Mouse (Mus musculus) ovary, adult 18-20 months (tissue): ENCODE results near the gene Mrpl33.
"Not testable (repeated sequence)": the region's sequence is repeated elsewhere in the genome, so short reads cannot be mapped to it uniquely, and the experiment has no call there.

Experiments used
- DNase-seq: peaks from one replicate; pipeline ENCODE4 v3.0.0; 2022; ENCODE audit warnings: low spot score, mixed read lengths

Mrpl33 gene

DNA sequence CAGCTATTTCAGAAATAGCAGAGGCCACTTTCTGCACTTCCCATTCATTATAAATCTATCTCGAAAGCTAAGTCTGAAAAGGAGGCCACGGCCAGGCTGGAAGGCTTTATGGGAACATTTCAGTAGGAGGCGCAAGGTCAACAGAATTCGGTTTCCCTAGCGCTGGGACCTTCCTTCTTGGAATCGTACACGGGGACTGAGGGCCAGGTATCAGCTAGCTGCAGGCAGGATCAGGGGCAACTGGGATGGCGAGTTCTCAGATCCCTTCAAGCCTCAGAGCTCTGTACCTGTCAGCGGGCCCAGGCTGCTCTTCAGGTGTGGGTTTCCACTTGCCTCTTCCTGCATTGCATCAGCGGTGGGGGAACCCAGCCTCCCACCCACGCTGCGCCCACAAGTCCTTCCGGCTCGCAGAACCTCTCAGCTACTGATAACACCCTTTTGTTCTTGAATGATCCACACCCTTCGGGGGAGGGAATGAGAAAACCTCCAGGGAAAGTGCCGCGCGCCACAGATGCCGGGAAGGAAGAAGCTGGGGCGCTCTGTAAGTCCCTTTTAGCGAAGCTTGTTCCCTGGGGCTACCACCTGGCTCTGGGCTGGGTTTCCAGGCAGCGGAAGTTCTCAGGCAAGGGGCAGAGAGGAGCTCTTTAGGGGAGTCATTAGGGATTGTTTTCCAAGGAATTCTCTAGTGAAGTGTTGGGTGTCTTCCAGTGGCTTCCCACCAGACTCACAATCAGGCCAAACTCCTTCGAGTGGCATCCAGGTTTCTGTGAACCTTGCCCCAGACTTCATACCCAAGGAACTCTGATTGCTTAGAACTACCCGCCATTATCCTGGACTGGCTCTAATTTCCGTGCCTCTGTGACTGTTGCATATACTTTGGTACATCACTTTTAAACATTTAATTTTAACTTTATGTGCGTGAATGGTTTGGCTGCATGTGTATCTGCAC, at the start of gene Mrpl33:
Mrpl33 (plus strand) TSS at position 455 of the 949 bp plus-strand sequence.
- DNase-seq = peak; percentile 51

DNA sequence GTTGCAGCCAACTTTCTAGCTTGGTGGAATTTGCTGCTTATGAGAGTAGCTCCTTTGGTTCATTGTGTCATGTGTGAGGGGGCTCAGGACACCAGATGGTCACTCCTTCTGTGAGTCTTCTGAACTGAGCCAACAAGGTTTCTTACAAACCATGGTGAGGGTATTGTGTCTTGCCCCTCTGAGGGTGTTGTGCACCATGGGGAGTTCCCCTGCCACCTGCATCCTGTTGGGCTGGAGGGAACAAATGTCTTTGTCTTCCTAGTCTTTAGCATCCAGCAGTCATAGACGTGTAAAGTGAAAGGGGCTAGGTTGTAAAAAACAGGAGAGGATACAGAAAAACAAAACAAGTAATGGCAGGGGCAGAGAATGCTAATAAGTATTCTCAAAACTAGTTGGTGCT, 37.3 kb upstream of the Mrpl33 start:
- DNase-seq = no peak

DNA sequence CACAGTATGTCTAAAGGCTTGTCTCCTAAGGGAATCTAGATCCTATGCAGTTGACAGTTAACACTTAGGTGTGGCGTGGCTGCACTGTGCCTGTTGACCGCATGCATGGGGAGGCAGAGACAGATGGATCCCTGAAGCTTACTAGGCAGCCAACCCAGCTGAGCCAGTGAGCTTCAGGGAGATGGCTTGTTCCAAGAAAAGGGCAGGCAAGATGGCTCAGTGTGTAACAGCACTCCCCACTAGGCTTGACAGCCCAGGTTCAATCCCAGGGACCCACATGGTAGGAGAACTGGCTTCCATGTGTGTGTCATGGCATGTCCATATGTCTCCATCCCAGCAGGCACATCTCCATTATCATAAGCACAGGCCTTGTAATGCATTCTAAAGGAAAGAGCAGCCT, 36.4 kb upstream of the Mrpl33 start:
- DNase-seq = no peak

DNA sequence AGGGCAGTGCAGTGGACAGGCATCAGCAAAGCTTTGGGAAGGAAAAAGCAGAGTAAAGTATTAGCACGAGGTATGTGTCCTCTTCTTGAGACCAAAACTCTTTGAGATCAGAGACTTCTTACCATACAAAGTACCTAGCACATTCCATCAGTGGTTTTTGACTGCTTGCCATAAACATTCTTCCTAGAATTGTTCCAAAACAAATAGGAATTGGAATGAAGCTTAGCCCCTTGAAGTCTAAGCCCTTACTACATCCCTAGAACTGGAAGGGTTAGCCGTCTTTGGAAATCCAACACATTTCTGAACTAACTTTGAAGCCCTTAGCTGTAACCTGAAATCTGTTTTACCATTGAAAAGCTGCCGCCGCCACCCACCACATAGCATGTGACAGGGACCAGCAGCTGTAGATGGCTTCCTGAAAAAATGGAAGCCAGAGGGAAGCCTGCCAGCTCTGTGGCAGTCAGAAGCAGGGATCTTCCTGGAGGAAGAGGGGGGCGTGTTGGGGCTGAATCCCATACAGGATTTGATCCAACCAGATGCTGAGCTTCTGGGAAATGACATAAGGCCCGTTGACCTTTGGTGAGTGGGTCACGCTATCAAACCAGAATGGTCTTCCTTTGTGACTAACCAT, 34.6 kb upstream of the Mrpl33 start:
- DNase-seq = no peak

DNA sequence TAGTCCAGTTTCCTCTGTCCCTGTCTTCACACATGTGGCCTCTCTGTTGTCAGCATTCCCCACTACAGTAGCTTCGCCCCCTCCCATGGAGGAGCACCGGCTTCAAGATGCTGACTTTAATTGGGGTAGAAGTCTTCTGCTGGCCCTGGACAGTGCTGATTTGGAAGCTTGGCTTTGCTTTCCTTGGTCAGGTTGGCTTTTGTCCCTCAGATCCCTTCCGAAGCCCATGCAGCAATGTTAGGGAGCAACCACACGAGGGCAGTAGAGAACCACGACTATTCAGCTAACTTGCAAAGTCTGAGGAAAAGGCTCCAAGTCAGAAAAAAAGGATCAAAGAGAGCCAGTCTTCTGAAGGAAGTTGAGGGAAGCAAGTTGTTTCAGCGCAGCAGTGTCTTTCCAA, 33.2 kb upstream of the Mrpl33 start:
- DNase-seq = peak; percentile 46

DNA sequence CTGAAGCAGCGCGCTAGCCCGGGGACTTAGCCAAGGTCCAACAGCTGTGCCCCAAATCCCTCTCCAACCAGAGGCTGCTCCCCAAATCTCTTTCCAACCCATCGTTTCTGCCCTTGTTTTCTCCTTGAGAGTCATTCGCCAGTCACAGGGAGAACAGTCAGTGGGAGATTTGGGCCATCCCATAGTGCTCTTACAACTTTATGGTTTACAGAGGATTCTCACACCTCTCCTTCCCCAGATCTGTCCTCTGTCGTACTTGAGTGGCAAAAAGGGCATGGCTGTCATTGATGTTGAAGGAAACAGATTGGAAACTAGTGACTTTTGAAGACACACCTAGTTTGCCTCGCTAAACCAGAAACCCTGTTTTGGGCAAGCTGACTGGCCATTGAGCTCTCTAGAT, 32.8 kb upstream of the Mrpl33 start:
- DNase-seq = no peak

DNA sequence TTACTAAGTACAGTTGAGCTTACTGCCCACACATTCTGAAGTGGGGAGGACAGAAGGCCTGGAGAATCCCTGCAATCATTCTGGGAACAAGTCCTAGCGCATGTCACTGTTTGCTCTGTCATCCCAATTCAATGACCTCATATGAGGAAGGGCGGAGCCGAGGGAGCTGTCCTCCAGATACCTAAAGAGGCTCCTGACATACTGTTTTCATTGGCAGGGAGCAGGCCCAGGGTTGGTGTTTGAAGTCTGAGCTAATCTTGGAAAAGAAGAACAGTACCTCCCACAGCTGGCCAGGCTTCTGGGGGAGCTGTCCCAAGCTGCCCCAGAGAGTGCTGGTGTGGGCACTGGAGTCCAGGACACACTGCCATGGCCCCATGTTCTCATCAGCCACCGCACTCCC, 31.8 kb upstream of the Mrpl33 start:
- peak; percentile 26 for DNase-seq

DNA sequence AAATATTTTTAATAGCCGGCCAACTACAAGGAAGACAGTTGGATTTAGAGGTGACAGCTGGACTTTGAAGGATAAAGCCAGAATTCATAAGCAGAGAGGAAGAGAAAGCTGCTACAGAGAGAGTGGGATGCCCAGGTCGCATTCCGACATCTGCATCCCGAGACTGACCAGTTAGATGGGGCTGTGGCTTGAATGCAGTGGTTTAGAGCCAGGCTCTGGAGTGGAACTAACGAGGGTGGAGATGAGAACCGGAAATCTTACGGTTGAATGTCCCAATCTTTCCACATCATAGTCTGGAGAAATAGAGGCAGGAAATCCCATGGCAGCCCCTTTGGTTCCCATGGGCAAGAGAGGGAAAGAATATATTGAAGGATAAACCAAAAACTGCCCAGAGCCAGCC, 30.7 kb upstream of the Mrpl33 start:
- DNase-seq = no peak

DNA sequence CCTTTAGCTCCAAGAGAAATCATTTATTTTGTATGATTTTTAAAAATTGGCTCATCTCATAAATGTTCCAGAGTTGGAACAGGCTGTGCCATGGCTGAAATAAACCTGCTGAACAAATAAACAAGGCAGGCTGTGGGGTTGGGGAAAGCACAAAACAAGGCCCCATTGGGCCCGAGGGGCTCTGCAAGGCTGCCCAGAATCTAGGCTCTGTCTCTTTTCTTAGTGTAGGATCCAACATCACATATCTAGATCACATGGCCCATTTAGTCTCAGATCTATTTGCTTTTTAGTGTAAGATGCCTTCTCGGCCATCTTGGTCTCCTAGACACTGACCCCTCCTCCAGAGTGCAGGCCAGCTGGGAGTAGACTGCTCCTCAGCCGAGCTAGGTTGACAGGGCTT, 30.3 kb upstream of the Mrpl33 start:
- DNase-seq = no peak

DNA sequence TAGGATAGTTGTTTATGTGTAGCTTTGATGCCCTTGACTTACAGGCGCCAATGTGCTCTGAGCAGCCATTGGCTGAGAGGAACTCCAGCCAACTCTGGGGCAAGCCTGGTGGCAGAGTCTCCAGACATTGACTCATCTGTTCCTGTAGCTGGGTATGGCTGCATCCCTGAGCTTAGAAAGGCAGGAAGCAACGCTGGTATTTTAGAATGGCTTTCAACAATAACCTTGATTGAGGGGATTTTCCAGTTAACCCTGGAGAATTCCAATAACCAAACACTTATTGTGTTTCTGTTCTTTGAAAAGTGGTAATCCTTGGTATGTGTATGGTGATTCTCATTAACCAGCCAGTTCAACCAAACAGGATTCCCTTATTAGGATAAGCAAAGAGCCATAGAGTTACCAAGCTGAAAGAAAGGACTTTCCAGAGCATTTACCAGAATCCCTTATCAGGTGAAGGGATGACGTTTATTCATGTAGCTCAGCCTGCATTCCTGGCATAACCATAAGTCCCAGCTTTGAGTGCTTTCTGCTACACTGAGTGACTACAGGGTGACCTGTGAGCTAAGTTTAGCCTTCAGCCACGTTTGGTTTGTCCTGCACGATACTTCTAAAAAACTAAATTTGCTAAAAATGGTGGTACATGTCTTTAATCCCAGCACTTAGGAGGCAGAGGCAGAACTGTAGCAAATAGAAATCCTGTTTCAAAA, 28.6 kb upstream of the Mrpl33 start:
- no peak for DNase-seq

DNA sequence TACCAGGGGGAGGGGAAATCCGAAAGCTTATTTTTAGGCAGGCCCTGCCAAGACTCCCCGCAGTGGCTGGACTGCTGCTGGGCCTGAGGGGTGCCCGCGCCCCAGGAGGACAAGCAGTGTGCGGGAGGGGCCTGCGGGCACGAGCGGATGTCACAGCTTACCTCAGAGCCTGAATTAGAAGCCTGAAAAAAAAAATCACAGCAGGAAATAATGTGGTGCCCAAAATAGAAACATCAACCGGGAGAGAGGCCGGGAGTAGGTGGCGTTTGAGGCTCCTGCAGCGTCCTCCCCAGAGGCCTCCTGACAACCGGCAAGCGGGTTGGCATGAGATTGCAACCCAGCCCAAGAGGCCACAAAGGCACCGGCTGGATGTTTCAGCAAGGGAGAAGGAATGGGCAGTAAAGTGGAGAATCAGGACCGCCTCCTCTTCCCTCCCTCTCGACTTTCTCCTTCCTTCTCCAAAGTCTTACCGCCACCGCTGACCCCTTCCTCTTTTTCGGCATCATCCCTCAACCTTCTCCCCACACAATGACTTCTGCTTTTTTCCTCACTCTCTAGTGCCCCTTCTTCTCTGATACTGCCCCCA, 25.6 kb upstream of the Mrpl33 start:
- no peak for DNase-seq

DNA sequence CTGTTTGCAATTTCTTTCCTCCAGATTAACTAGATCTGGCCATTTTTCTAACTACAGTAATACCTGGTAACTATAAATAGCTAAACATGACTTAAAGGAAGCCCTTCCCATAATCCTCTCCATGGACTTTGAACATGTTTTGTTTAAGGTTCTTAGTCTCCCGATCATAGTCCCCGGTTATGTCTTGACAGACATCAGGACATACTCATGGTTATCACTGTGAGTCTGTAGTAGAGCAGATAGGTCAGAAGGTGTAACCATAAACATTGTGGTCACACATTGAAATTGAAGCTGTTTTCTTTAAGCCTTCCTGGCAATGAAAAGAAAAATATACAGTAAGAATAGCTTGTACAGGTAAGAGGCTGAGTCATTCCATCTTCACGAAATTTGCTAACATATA, 23.0 kb upstream of the Mrpl33 start:
- no peak for DNase-seq

DNA sequence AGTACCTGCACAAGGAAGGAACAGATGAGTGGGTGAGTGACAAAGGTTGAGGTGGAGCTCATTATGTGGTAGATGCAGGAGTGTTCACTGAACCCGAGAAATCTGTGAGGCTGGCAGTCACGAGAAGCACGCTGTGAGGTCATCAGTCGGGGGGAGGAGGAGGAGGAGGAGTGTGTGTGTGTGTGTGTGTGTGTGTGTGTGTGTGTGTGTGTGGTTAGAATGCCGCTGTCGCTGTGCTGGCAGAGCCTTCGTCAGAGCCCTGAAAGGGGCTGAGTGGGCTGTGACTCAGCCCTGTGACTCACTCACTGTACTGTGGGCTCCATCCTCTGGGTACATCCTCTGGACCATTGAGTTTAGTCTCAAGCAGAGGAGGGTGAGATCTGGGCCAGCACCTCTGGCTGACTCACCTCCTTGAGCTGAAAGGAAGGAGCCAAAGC, 20.2 kb upstream of the Mrpl33 start:
- peak; percentile 61 for DNase-seq

DNA sequence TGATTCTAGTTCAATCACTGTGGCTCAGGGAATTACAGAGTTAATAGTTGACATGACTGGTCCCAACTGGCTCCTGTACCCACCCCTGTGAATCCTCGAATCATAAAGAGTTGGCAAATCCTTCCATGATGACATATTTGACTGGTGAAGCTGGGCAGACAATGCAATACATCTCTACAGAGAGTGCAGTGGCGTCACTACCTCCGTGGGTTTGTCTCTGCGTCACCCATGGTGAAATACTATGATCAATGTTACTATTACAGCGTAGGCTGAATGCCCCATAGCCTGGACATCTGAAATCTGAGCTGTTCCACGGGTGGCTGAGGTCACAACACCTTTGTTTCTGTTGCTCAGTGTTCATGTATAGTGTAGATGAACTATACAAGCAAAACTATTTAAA, 15.5 kb upstream of the Mrpl33 start:
- no peak for DNase-seq

DNA sequence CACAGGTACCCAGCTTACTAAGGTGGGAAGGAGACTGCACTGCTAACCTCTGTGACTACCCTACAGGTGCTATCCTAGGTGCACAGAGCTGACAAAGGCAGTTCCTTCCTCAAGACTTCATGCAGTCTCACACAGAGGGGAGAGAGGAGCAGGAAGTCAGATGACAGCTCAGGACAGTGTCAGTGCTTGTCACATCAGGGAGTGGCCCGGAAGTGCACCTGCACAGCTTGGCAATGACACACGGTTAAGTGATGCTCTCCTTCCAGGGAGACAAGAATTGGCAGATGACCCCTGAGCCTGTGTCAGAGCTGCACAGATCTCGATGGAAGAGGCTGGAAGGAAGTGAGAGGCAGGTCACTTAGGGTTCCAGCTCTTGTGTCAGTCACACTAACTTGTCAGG, 14.8 kb upstream of the Mrpl33 start:
- DNase-seq = no peak

DNA sequence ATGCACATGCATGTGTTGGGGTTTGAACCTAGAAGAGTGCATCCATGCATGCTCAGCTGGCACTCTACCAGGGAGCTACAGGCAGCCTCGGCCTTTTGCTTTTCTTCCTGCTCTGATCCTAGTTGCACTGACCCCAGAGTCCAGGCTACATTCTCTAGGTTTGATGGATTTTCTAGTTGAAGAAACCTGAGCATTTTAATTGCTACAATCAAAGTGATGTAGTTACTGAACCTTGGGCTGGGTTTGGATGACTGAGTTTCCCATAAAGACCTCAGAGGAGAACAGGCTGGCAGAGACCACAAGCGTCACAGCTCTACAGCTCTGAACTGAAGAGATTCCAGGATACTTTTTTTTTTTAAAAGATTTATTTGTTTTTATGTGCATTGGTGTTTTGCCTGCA, 13.5 kb upstream of the Mrpl33 start:
- DNase-seq = no peak

DNA sequence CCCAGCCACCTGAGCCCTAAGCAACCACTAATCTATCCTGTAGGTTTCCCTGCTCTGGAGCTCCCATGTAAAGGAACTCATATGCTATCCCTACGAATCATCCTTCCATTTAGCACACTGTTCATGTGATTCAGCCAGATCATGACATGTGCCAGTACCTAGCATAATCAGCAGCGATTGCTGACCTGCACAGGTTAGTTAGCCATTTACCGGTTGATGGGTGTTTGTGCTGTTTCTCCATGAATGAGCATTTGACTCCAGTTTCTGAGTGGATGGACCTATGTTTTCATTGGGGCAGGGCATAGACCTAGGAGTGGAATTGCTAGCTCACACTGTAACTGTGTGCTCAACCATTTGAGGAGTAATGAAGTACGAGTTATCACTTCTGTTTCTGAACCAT, 11.2 kb upstream of the Mrpl33 start:
- DNase-seq = no peak

DNA sequence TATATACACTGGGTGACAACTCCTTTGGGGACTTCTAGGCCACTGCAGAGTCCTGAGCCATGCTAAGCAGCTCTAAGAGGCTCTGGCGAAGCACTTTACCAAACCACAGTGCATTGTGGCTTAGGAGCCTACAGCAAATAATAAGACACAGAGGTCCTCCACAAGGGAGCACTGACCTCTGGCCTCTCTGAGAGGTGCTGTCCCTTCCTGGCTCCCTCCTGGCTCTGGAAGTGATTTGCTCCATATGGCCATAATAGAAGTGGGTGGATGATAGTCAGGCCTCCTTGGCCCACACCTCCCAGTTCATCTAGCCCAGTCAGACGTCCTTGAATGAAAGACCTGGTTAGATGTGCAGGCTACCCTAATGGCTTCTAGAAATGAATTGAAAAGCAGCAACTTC, 8.7 kb upstream of the Mrpl33 start:
- no peak for DNase-seq

DNA sequence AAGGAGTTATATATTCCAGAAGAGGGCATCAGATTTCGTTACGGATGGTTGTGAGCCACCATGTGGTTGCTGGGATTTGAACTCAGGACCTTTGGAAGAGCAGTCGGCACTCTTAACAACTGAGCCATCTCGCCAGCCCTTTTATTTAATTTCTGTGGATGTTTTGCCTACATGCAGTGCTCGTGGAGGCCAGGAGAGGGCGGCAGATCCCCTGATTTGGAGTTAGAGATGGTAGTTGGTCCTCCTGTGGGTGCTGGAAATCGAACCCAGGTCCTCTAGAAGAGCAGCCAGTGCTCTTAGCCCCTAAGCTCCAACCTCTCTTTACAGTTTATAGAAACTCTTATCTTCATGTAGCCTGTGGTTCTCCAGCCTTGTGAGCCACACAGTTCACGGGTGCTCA, 8.1 kb upstream of the Mrpl33 start:
- not testable (repeated sequence) for DNase-seq

DNA sequence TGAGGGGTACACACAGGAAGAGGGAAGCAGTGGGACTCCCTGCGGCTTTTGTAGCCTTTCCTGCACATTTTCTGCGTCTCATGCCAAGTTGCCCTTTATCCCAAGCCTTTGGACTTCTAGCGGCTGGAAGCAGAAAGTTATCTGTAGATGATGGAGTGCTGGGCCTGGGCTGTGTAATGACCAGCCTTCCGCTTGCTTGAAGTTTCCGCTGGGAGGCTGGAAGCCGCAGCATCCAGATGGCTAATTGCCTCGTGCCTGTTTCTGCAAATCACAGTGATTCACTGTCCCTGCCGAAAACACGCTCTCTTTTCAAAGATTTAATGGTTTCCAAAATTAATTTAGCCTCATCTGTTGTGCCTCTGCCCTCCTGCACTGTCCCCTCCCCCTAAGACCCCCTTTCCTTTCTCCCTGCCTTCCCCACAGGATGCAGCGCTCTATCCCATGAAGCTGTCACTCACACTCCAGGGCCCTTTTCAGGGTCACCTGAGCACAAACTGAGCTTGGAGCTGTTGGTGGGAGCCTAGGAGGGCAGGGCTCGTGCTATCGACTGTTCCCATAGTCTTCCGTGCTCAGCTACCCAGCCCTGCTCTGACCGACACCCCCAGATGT, 6.9 kb upstream of the Mrpl33 start:
- DNase-seq = no peak

DNA sequence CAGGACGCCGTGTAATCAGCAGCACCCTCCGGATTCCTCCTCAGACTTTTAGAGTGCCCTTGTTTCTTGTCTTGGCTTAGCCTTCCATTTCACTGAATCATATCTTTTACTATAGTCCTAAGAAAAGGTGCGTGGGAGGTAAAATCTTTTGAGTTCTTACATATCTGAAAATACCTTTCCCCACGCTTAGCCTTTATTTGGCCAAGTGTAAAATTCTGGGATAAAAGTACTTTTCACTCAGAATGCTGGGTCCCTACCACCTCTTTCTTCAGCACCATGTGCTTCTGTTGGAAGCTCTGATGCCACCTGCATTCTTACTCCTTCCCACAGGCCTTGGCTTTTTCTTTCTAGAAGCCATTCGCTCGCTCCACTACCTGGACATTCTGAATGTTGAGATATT, 5.6 kb upstream of the Mrpl33 start:
- DNase-seq = no peak

DNA sequence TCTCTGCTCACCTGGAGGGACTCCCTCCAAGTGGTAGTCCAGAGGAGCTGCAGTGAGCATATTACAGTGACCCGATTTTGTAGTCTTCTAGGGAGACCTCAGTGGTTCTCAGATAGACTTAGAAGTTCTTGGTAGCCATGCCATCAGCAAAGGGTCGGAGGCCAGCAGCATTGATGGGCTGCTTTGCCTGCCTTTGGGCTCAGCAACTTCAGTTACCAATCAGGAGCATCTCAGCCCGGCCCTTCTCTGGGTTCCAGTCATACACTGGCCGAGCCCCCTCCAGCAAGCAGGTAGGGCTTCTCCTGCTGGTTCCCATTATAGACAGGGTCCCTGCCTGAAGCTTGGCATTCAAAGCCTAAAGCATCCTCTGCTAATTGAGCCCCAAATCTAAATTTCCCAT, 867 bp upstream of the Mrpl33 start:
- DNase-seq = no peak
